Mouse (Mus musculus) hindbrain, embryonic 13.5 days (tissue): ENCODE measurements around the gene Birc2. TPM values are rescaled to one million over a fixed set of nuclear protein-coding genes. Genes with fewer than 3 reads are reported as not detected.

Source experiments
- ATAC-seq: fragments of 200-750 bp; cut with Nextera tagmentation; 2 replicates; pipeline ENCODE4 v1.8.0; 2017; ENCODE audit warnings: moderate TSS enrichment; ENCODE audit not compliant: low FRiP score
- H3K27ac ChIP-seq: fragments of 300-500 bp; sonication (generic); 2 replicates; pipeline ENCODE4 v1.5.1; 2015; ENCODE audit warnings: inconsistent platforms, mild to moderate bottlenecking, moderate library complexity
- H3K27me3 ChIP-seq: fragments of 300-500 bp; sonication (generic); 2 replicates; pipeline ENCODE4 v1.6.1; 2015; ENCODE audit warnings: mild to moderate bottlenecking, inconsistent platforms
- H3K36me3 ChIP-seq: fragments of 300-500 bp; sonication (generic); 2 replicates; pipeline ENCODE4 v1.6.1; 2015; ENCODE audit warnings: mild to moderate bottlenecking, inconsistent platforms
- H3K4me1 ChIP-seq: fragments of 300-500 bp; sonication (generic); replicated peaks from 2 replicates; pipeline ENCODE4 v1.6.1; 2015; ENCODE audit warnings: inconsistent platforms
- H3K4me2 ChIP-seq: fragments of 300-500 bp; sonication (generic); 2 replicates; pipeline ENCODE4 v1.6.1; 2015; ENCODE audit warnings: inconsistent platforms, mild to moderate bottlenecking, moderate library complexity
- H3K4me3 ChIP-seq: fragments of 300-500 bp; sonication (generic); 2 replicates; pipeline ENCODE4 v1.5.1; 2015; ENCODE audit warnings: mild to moderate bottlenecking, inconsistent platforms
- H3K9ac ChIP-seq: fragments of 300-500 bp; sonication (generic); 2 replicates; pipeline ENCODE4 v1.6.1; 2015; ENCODE audit warnings: mild to moderate bottlenecking, inconsistent platforms
- H3K9me3 ChIP-seq: fragments of 300-500 bp; sonication (generic); 2 replicates; pipeline ENCODE4 v1.6.1; 2016; ENCODE audit warnings: inconsistent platforms
- WGBS: fragments of 180-500 bp; shearing (Covaris S2); methylation state at CpG from one replicate; pipeline ENCODE4 v1.1.7; 2015; 5-methylcytosine and 5-hydroxymethylcytosine counted together
- polyA plus RNA-seq: library from polyadenylated mRNA; unstranded; fragments of >200 nt; fragmentation: Nextera tagmentation; extraction: Ambion mirVana; gene quantifications from 2 replicates; pipeline ENCODE4 v1.2.1, GENCODE M21; 2015

Birc2 gene
- polyA plus RNA-seq, 1 experiment from 2014 or later = 47.2 TPM

DNA sequence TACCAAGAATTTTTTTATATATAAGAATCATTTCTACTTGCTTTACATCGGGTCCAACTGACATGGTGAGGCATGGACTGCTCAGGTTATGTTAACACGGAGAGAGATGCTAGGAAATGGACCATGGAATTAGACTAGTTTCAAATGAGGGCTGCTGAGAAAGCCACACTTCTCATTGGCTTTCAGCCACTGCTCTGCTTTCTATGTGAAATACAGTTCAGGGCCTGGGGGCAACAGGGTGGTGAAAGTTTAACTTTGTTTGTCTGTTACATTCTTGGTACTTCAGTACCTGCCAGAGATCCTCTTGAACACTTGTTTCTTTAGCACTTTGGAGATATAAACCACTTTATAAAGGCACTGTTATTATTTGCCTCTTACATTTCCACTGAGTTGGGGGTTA, 43.3 kb downstream of the Birc2 start:
- Histone ChIP-seq H3K4me1 (no peaks in the 10 kb centered on the region), H3K4me2 (no peak overlapping the region), H3K9me3 (no peaks in the 10 kb centered on the region), H3K4me3 (no peak overlapping the region), H3K27me3 (no peaks in the 10 kb centered on the region), H3K36me3 (peaks cover 23% of the 10 kb centered on the region), H3K27ac (no peak overlapping the region), H3K9ac (no peak overlapping the region)
- 95% methylated on average over 2 of the region's 2 CpGs for WGBS
- no peak for ATAC-seq

GRCm38 (mm10) chr9:7790580-7791084, 46.2 kb downstream of the Birc2 start:
- no peak for ATAC-seq
- 96% methylated on average over 11 of the region's 11 CpGs for WGBS
- Histone ChIP-seq H3K9ac (no peak overlapping the region), H3K4me3 (no peak overlapping the region), H3K36me3 (peaks cover 23% of the 10 kb centered on the region), H3K27me3 (no peaks in the 10 kb centered on the region), H3K9me3 (no peaks in the 10 kb centered on the region), H3K27ac (no peak overlapping the region), H3K4me2 (no peak overlapping the region), H3K4me1 (no peaks in the 10 kb centered on the region)

- no peak overlapping the region for H3K4me3 ChIP-seq
- ATAC-seq = no peak
- H3K9ac ChIP-seq = no peak overlapping the region
- H3K4me1 ChIP-seq = peaks cover 2% of the 10 kb centered on the region; the same call in 1 of the 2 replicates
- H3K4me2 ChIP-seq = no peak overlapping the region
- H3K36me3 ChIP-seq = peaks cover 23% of the 10 kb centered on the region
- 93% methylated on average over 8 of the region's 8 CpGs for WGBS
- no peak overlapping the region for H3K27ac ChIP-seq
- H3K27me3 ChIP-seq = no peaks in the 10 kb centered on the region
- H3K9me3 ChIP-seq = no peaks in the 10 kb centered on the region
These were observed 46.9 kb downstream of the Birc2 start for GRCm38 (mm10) chr9:7789764-7790575.

- no peak overlapping the region for H3K4me2 ChIP-seq
- peaks cover 10% of the 10 kb centered on the region; the same call in 1 of the 2 replicates for H3K4me1 ChIP-seq
- ATAC-seq = no peak
- H3K4me3 ChIP-seq = no peak overlapping the region
- no peaks in the 10 kb centered on the region for H3K27me3 ChIP-seq
- H3K36me3 ChIP-seq = peaks cover 18% of the 10 kb centered on the region
- 91% methylated on average over 6 of the region's 6 CpGs for WGBS
- H3K9ac ChIP-seq = no peak overlapping the region
- H3K27ac ChIP-seq = no peak overlapping the region
- no peaks in the 10 kb centered on the region for H3K9me3 ChIP-seq
These were observed 48.5 kb downstream of the Birc2 start for GRCm38 (mm10) chr9:7788411-7788810.

- Histone ChIP-seq H3K9me3 (no peaks in the 10 kb centered on the region), H3K27ac (no peak overlapping the region), H3K36me3 (peaks cover 5% of the 10 kb centered on the region), H3K9ac (no peak overlapping the region), H3K4me1 (peaks cover 10% of the 10 kb centered on the region; the same call in 1 of the 2 replicates), H3K4me3 (no peak overlapping the region), H3K4me2 (no peak overlapping the region), H3K27me3 (no peaks in the 10 kb centered on the region)
- 89% methylated on average over 7 of the region's 7 CpGs for WGBS
- no peak for ATAC-seq
These were observed 50.8 kb downstream of the Birc2 start for GRCm38 (mm10) chr9:7786086-7786485.

GRCm38 (mm10) chr9:7785396-7785795, 51.5 kb downstream of the Birc2 start:
- no peaks in the 10 kb centered on the region for H3K27me3 ChIP-seq
- H3K4me3 ChIP-seq = no peak overlapping the region
- no peak overlapping the region for H3K27ac ChIP-seq
- no peak overlapping the region for H3K4me2 ChIP-seq
- no peaks in the 10 kb centered on the region for H3K9me3 ChIP-seq
- peaks cover 10% of the 10 kb centered on the region; the same call in 1 of the 2 replicates for H3K4me1 ChIP-seq
- H3K36me3 ChIP-seq = no peaks in the 10 kb centered on the region
- no peak for ATAC-seq
- WGBS = 87% methylated on average over 3 of the region's 3 CpGs
- no peak overlapping the region for H3K9ac ChIP-seq

- ATAC-seq = no peak
- Histone ChIP-seq H3K4me1 (peaks cover 10% of the 10 kb centered on the region; the same call in 1 of the 2 replicates), H3K4me3 (no peak overlapping the region), H3K4me2 (no peak overlapping the region), H3K27ac (peak overlapping the region; percentile 58), H3K9me3 (no peaks in the 10 kb centered on the region), H3K27me3 (no peaks in the 10 kb centered on the region), H3K9ac (no peak overlapping the region), H3K36me3 (no peaks in the 10 kb centered on the region)
- WGBS = 33% methylated on average over 1 of the region's 1 CpGs
These were observed 52.2 kb downstream of the Birc2 start for GRCm38 (mm10) chr9:7784615-7785012.

DNA sequence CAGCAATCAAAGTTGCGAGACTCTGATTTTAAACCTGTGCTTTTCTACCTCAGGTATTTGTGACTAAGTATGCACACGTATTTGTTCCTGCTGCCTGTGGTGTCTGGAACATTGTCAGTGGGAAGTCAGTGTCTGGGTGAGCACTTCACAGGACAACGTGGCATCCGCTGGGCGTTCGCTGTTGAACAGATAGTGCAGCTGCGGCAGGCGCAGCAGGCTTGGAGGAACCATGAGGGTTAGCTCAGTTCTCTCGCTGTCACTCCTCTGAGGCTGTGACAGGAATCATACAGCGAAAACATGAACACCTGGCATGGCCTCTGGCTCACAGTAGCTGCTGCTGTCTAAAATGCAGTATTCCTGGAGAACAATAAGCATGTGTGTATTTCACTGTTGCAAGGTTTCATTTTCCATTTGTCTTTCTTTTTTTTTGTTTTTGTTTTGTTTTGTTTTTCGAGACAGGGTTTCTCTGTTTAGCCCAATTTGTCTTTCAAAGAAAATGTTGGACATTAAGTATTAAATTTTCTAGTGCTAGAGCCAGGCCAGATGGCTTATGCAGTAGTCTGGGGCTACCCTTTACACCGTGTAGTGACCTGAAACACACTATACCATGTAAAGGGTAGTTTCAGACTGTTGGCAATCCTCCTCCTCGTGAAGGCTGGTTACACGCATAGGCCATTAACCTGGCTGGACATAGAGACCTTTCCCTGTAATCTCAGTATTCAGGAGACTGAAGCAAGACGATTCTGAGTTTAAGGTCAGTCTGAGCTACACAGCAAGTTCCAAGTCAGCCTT, 52.8 kb downstream of the Birc2 start:
- Histone ChIP-seq H3K9ac (no peak overlapping the region), H3K27me3 (no peaks in the 10 kb centered on the region), H3K4me2 (no peak overlapping the region), H3K4me1 (peaks cover 10% of the 10 kb centered on the region; the same call in 1 of the 2 replicates), H3K4me3 (no peak overlapping the region), H3K27ac (peak overlapping the region; percentile 58), H3K36me3 (no peaks in the 10 kb centered on the region), H3K9me3 (no peaks in the 10 kb centered on the region)
- WGBS = 84% methylated on average over 15 of the region's 15 CpGs
- ATAC-seq = no peak

- WGBS = 95% methylated on average over 8 of the region's 8 CpGs
These were observed 56.4 kb downstream of the Birc2 start for GRCm38 (mm10) chr9:7780250-7781150.

DNA sequence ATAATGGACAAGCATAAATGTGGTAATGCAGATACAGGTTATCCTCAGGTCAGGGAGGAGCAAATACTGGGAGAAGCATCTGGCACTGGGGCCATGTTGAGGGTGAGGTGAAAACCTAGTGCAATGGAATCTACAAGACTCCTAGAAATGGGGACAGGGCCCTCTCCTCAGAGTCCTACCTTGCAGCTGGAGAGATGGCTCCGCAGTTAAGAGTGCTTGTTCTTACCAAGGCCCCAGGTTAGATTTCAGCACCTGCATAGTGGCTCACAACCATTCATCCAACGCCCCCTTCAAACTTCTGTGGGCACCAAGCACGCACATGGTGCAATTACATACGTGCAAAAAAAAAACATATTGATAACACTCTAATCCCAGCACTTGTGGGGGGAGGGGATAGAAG, 57.1 kb downstream of the Birc2 start:
- no peaks in the 10 kb centered on the region for H3K36me3 ChIP-seq
- no peaks in the 10 kb centered on the region for H3K27me3 ChIP-seq
- H3K4me1 ChIP-seq = peaks cover 6% of the 10 kb centered on the region; the same call in 1 of the 2 replicates
- no peak overlapping the region for H3K4me3 ChIP-seq
- no peak for ATAC-seq
- H3K27ac ChIP-seq = no peak overlapping the region
- H3K9ac ChIP-seq = no peak overlapping the region
- no peaks in the 10 kb centered on the region for H3K9me3 ChIP-seq
- no peak overlapping the region for H3K4me2 ChIP-seq
- 93% methylated on average over 4 of the region's 4 CpGs for WGBS

More at GRCm38 (mm10) chr9:7780250-7781150, 56.4 kb downstream of the Birc2 start:
- no peaks in the 10 kb centered on the region for H3K9me3 ChIP-seq
- H3K36me3 ChIP-seq = no peaks in the 10 kb centered on the region
- H3K9ac ChIP-seq = no peak overlapping the region
- H3K4me2 ChIP-seq = no peak overlapping the region
- no peak overlapping the region for H3K27ac ChIP-seq
- no peak overlapping the region for H3K4me3 ChIP-seq
- no peak for ATAC-seq
- H3K4me1 ChIP-seq = peaks cover 10% of the 10 kb centered on the region; the same call in 1 of the 2 replicates
- H3K27me3 ChIP-seq = no peaks in the 10 kb centered on the region

DNA sequence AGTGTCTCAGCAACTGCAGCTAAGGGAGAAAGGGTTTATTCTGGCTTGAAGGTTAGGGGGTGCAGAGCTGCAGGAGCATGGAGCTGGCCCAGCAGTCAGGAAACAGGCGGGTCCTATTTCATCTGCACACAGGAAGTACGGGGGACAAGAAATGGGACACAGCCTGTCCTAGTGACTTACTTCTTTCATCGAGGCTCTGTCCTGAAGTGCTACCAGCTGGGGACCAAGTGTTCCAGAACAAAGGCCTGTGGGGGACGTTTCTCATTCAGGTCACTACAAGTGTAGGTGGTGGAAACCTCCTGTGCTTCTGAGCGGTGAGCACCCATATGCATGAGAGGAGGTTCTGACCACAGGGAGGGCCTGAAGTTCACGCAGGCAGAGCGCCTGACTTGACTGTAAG, 58.1 kb downstream of the Birc2 start:
- no peak overlapping the region for H3K27ac ChIP-seq
- H3K4me1 ChIP-seq = no peaks in the 10 kb centered on the region
- no peak for ATAC-seq
- H3K9me3 ChIP-seq = no peaks in the 10 kb centered on the region
- H3K9ac ChIP-seq = no peak overlapping the region
- no peaks in the 10 kb centered on the region for H3K27me3 ChIP-seq
- WGBS = 84% methylated on average over 7 of the region's 7 CpGs
- no peak overlapping the region for H3K4me3 ChIP-seq
- no peak overlapping the region for H3K4me2 ChIP-seq
- H3K36me3 ChIP-seq = no peaks in the 10 kb centered on the region
